Mouse (Mus musculus) heart, embryonic 12.5 days (tissue): ENCODE results near the gene Cc2d1a. TPM values are rescaled to one million over a fixed set of nuclear protein-coding genes. Genes with fewer than 3 reads are reported as not detected.

Experiments
- ATAC-seq: fragments of 200-750 bp; cut with Nextera tagmentation; 2 replicates; pipeline ENCODE4 v1.8.0; 2017; ENCODE audit warnings: moderate TSS enrichment, moderate library complexity; ENCODE audit not compliant: insufficient number of reproducible peaks, low FRiP score
- H3K27ac ChIP-seq: fragments of 300-500 bp; sonication (generic); 2 replicates; pipeline ENCODE4 v1.5.1; 2016; ENCODE audit warnings: mild to moderate bottlenecking, moderate library complexity; ENCODE audit not compliant: poor library complexity, severe bottlenecking
- H3K27me3 ChIP-seq: fragments of 300-500 bp; sonication (generic); replicated peaks from 2 replicates; pipeline ENCODE4 v1.6.1; 2016; ENCODE audit warnings: mild to moderate bottlenecking, moderate library complexity
- H3K36me3 ChIP-seq: fragments of 300-500 bp; sonication (generic); 2 replicates; pipeline ENCODE4 v1.6.1; 2016; ENCODE audit warnings: mild to moderate bottlenecking, moderate library complexity
- H3K4me1 ChIP-seq: fragments of 300-500 bp; sonication (generic); replicated peaks from 2 replicates; pipeline ENCODE4 v1.6.1; 2016; ENCODE audit warnings: mild to moderate bottlenecking
- H3K4me2 ChIP-seq: fragments of 300-500 bp; sonication (generic); 2 replicates; pipeline ENCODE4 v1.6.1; 2016; ENCODE audit warnings: mild to moderate bottlenecking, moderate library complexity
- H3K4me3 ChIP-seq: fragments of 300-500 bp; sonication (generic); 2 replicates; pipeline ENCODE4 v1.5.1; 2016; ENCODE audit warnings: mild to moderate bottlenecking
- H3K9ac ChIP-seq: fragments of 300-500 bp; sonication (generic); 2 replicates; pipeline ENCODE4 v1.6.1; 2016; ENCODE audit warnings: mild to moderate bottlenecking, moderate library complexity
- H3K9me3 ChIP-seq: fragments of 300-500 bp; sonication (generic); replicated peaks from 2 replicates; pipeline ENCODE4 v1.6.1; 2016; ENCODE audit warnings: mild to moderate bottlenecking, moderate library complexity
- WGBS: fragments of 180-500 bp; shearing (Covaris S2); methylation state at CpG from one replicate; pipeline ENCODE4 v1.1.7; 2016; 5-methylcytosine and 5-hydroxymethylcytosine counted together
- polyA plus RNA-seq: library from polyadenylated mRNA; unstranded; fragments of >200 nt; fragmentation: Nextera tagmentation; extraction: Ambion mirVana; gene quantifications from 2 replicates; pipeline ENCODE4 v1.2.1, GENCODE M21; 2016

Cc2d1a gene
- polyA plus RNA-seq, 1 experiment from 2014 or later = 18.1 TPM

DNA sequence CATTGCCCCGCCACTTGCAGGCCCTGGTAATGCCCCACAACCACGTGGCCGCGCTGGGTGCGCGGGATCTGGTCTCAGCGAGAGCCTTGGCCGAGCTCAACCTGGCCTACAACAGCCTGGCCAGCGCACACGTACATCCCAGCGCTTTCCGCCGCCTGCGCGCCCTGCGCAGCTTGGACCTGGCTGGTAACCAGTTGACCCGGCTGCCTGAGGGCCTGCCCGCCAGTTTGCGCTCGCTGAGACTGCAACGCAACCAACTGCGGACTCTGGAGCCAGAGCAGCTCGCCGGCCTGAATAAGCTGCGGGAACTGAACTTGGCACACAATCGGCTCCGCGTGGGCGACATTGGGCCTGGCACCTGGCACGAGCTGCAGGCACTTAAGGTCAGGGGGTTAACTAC, 16.9 kb downstream of the Cc2d1a start:
- Histone ChIP-seq H3K27me3 (peaks cover 25% of the 10 kb centered on the region), H3K27ac (no peak overlapping the region), H3K4me3 (no peak overlapping the region), H3K4me1 (peaks cover 7% of the 10 kb centered on the region; the same call in 1 of the 2 replicates), H3K9me3 (no peaks in the 10 kb centered on the region), H3K36me3 (peaks cover 42% of the 10 kb centered on the region), H3K9ac (no peak overlapping the region), H3K4me2 (no peak overlapping the region)
- no peak for ATAC-seq
- 36% methylated on average over 30 of the region's 30 CpGs for WGBS

DNA sequence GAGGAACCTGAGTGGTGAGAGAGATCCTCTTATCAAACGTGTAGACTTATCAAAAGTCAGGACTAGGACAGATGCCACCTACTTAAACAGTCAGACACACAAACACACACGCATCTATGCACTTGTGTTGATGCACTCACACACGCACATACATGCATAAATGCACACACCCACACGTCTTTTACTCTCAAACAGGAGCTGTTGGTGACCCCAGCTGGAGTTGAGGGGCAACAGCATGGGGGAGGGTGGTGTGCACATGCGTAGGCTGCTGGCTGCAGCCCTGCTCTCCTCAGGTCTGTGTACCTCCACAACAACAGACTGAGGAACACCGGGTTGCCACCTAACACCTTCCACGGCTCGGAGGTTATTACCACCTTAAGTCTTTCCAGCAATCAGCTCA, 19.5 kb downstream of the Cc2d1a start:
- Histone ChIP-seq H3K9ac (no peak overlapping the region), H3K4me2 (no peak overlapping the region), H3K27me3 (peaks cover 33% of the 10 kb centered on the region), H3K4me3 (no peak overlapping the region), H3K36me3 (peaks cover 17% of the 10 kb centered on the region), H3K4me1 (peaks cover 7% of the 10 kb centered on the region; the same call in 1 of the 2 replicates), H3K9me3 (no peaks in the 10 kb centered on the region), H3K27ac (no peak overlapping the region)
- no peak for ATAC-seq
- WGBS = 59% methylated on average over 8 of the region's 8 CpGs

DNA sequence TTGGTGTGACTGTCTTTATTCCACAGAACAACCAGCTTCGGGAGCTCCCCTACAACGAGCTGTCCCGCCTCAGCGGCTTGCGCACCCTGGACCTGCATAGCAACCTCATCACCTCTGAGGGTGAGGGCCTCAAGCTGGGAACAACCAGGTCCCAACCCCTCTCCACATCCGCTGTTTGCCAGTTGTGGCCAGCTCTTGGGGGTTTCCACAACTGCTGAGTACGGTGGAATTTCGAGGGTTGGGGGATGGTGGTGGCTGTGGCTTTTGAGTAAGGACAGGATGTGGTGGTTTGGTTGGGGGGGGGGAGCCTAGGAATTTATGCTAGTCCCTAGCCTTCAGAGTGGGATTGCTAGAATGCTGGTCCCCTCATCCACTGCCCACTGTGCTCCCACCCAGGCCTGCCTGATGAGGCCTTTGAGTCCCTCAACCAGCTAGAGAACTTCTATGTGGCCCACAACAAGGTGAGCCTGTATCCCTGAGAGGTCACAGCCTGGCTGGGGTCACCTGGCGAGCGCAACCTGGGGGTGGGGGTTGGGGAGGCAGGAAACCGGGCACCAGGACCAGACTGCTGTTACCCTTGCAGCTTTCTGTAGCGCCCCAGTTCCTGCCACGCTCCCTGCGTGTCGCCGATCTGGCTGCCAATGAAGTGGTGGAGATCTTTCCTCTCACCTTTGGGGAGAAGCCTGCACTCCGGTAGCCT, 20.4 kb downstream of the Cc2d1a start:
- Histone ChIP-seq H3K27ac (no peak overlapping the region), H3K4me1 (peaks cover 7% of the 10 kb centered on the region; the same call in 1 of the 2 replicates), H3K9me3 (no peaks in the 10 kb centered on the region), H3K27me3 (peaks cover 33% of the 10 kb centered on the region), H3K4me2 (no peak overlapping the region), H3K9ac (no peak overlapping the region), H3K4me3 (no peak overlapping the region), H3K36me3 (peaks cover 8% of the 10 kb centered on the region; the same call in 1 of the 2 replicates)
- ATAC-seq = 0 out of 2 replicates have a peak, but pooled peaks have one; percentile 22
- WGBS = 56% methylated on average over 17 of the region's 17 CpGs

DNA sequence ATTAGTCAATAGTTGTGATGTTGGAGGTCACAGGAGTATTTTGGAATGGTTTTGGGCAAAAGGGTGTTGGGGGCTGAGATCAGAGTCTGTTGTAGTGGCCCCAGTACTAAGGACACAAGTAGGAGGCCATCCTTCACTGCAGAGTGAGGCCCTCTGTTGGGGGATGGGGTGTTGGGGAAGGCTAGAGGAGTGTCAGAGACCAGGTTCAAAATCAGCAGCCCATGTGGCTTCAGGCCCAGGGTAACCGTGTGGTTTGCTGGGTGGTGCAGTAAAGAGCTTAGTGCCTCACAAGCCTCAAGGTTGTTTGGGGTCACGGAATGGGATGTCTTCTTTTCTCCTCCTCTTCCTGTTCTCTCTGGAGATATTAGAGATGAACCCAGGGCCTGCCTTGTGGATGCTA, 21.0 kb downstream of the Cc2d1a start:
- Histone ChIP-seq H3K4me3 (no peak overlapping the region), H3K9ac (no peak overlapping the region), H3K9me3 (no peaks in the 10 kb centered on the region), H3K4me2 (no peak overlapping the region), H3K4me1 (peaks cover 7% of the 10 kb centered on the region; the same call in 1 of the 2 replicates), H3K27me3 (peaks cover 30% of the 10 kb centered on the region), H3K36me3 (0 out of 2 replicates have a peak, but pooled peaks cover 1% of the 10 kb centered on the region), H3K27ac (no peak overlapping the region)
- 59% methylated on average over 2 of the region's 2 CpGs for WGBS
- ATAC-seq = no peak

DNA sequence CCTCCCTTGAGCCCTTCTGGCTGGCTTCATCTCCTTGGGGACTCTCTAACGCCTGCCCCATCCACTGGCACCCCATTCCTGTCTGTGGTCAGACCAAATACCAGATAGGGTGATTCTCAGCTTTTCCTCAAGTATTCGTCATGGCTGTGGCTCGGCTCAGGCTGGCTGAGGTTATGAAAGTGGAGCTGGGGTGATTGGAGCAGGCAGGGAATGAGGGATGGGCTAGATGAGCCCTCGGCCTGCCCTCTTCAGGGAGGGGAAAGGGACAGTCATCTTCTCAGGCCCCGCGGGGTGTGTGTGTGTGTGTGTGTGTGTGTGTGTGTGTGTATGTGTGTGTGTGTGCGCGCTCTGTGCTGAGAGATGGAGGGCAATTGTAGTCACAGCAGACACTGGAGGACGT, 22.1 kb downstream of the Cc2d1a start, which contains the start of gene Podnl1:
Gene Podnl1, plus strand, starts transcription at position 334 of the 400 bp plus-strand sequence.
- Histone ChIP-seq H3K4me3 (no peak within 1 kb of the TSS), H3K4me1 (peaks cover 5% of the 10 kb centered on the region; the same call in 1 of the 2 replicates), H3K4me2 (no peak within 1 kb of the TSS), H3K9me3 (no peaks in the 10 kb centered on the region), H3K27me3 (peaks cover 21% of the 10 kb centered on the region), H3K9ac (no peak within 1 kb of the TSS), H3K27ac (no peak within 1 kb of the TSS), H3K36me3 (no peaks in the 10 kb centered on the region)
- no peak for ATAC-seq
- WGBS = 64% methylated on average over 9 of the region's 9 CpGs

DNA sequence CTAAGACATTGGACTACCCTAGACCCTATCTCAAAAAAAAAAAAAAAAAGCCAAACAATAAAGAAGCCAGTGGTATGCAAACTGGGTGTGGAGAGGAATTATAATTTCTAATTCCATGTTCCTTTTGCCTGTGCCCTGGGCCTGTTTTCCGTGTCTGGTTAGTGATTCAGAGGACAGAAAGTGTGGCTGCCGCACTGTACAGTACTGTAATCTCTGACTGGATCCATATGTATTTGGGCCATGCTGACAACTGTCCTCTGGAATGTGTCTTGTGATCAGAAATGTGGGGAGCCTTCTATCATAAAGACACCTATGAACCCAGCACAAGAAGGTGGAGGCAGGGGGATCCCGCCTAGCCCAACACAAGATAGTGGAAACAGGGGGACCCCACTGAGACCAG, 25.6 kb downstream of the Cc2d1a start:
- Histone ChIP-seq H3K4me1 (no peaks in the 10 kb centered on the region), H3K9ac (no peak overlapping the region), H3K36me3 (no peaks in the 10 kb centered on the region), H3K9me3 (peaks cover 4% of the 10 kb centered on the region; the same call in 1 of the 2 replicates), H3K4me2 (no peak overlapping the region), H3K27ac (no peak overlapping the region), H3K27me3 (0 out of 2 replicates have a peak, but pooled peaks cover 9% of the 10 kb centered on the region), H3K4me3 (no peak overlapping the region)
- WGBS = 68% methylated on average over 3 of the region's 3 CpGs
- no peak for ATAC-seq

DNA sequence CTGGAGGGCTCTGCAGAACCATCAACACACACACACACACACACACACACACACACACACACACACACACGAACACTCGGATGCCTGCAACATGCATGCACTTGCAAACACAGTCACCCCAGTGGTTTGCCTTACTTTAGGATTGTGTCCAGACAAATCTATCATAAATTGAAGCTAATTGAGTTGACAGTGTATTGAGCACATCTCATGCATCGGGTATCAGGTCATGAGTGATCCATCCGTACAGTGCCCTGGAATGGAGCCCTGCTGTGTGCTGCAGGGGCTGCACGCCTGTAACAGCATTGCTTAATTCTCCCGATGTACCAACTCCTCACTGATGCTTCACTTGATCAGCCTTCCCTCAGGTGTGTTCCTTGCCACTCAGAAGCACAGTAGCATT, 32.1 kb downstream of the Cc2d1a start:
- H3K9ac ChIP-seq = no peak overlapping the region
- no peak overlapping the region for H3K27ac ChIP-seq
- H3K4me2 ChIP-seq = no peak overlapping the region
- H3K9me3 ChIP-seq = peaks cover 4% of the 10 kb centered on the region; the same call in 1 of the 2 replicates
- no peak overlapping the region for H3K4me3 ChIP-seq
- no peak for ATAC-seq
- no peaks in the 10 kb centered on the region for H3K36me3 ChIP-seq
- WGBS = 84% methylated on average over 6 of the region's 6 CpGs
- H3K4me1 ChIP-seq = peaks cover 4% of the 10 kb centered on the region; the same call in 1 of the 2 replicates
- H3K27me3 ChIP-seq = no peaks in the 10 kb centered on the region; the same call in 1 of the 2 replicates

DNA sequence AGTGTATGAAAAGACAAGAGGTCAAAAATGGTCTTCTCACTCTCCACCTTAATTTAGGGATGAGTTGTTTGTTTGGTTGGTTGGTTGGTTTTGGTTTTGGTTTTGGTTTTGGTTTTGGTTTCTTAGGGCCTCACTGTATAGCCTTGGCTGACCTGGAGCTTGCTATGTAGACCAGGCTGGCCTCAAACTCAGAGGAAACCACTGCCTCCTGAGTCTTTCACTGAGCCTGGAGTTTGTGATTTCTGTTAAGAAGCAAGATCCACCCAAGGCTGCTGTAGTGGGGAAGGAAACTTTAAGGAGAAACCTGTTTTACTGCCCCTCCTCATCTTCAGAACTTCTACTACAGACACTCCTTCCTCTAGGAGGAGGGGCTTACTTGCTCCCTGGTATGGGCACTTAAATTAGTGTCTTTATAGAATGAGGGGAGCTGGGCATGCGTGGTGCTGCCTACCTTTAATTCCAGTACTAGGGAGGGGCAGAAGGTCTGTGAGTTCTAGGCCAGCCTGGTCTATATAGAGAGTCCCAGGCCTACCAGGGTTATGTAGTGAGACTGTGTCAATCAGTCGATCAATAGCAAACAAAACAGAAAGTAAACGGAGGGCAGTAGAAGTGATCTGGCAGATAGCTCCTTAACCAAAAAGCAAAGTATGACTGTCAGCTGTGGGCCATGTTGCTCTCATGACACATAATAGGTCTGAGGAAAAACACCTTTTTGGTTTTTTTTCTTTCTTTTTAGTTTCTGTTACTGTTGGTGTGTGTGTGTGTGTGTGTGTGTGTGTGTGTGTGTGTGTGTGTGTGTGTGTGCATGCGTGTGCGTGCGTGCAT, 41.3 kb downstream of the Cc2d1a start:
- no peak overlapping the region for H3K4me2 ChIP-seq
- no peak overlapping the region for H3K27ac ChIP-seq
- peaks cover 22% of the 10 kb centered on the region for H3K4me1 ChIP-seq
- no peak overlapping the region for H3K9ac ChIP-seq
- WGBS = 96% methylated on average over 6 of the region's 6 CpGs
- no peaks in the 10 kb centered on the region for H3K27me3 ChIP-seq
- no peak for ATAC-seq
- no peak overlapping the region for H3K4me3 ChIP-seq
- H3K36me3 ChIP-seq = peaks cover 15% of the 10 kb centered on the region
- peaks cover 3% of the 10 kb centered on the region; the same call in 1 of the 2 replicates for H3K9me3 ChIP-seq

DNA sequence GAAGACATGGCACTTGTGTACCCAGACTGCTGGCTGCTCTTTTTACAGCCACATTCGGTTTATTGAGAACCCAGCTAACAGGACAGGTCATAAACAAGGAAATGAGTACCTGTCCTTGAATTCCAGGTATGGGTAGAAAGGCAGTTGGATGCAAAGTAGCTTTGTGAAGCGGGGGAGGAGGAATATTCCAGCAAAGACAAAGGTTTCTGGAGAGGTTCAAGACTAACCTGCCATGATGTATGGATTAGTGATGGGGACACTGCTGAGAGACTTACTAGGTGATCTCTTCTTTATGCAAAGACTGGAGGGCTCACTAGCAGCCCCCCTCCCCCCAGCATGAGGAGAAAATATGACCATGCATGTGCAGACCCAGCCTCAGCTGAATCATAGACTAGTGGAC, 42.1 kb downstream of the Cc2d1a start:
- Histone ChIP-seq H3K4me3 (no peak overlapping the region), H3K9ac (no peak overlapping the region), H3K36me3 (peaks cover 23% of the 10 kb centered on the region), H3K9me3 (peaks cover 3% of the 10 kb centered on the region; the same call in 1 of the 2 replicates), H3K4me1 (peaks cover 22% of the 10 kb centered on the region), H3K27me3 (no peaks in the 10 kb centered on the region), H3K4me2 (no peak overlapping the region), H3K27ac (no peak overlapping the region)
- 85% methylated on average over 2 of the region's 2 CpGs for WGBS
- no peak for ATAC-seq

DNA sequence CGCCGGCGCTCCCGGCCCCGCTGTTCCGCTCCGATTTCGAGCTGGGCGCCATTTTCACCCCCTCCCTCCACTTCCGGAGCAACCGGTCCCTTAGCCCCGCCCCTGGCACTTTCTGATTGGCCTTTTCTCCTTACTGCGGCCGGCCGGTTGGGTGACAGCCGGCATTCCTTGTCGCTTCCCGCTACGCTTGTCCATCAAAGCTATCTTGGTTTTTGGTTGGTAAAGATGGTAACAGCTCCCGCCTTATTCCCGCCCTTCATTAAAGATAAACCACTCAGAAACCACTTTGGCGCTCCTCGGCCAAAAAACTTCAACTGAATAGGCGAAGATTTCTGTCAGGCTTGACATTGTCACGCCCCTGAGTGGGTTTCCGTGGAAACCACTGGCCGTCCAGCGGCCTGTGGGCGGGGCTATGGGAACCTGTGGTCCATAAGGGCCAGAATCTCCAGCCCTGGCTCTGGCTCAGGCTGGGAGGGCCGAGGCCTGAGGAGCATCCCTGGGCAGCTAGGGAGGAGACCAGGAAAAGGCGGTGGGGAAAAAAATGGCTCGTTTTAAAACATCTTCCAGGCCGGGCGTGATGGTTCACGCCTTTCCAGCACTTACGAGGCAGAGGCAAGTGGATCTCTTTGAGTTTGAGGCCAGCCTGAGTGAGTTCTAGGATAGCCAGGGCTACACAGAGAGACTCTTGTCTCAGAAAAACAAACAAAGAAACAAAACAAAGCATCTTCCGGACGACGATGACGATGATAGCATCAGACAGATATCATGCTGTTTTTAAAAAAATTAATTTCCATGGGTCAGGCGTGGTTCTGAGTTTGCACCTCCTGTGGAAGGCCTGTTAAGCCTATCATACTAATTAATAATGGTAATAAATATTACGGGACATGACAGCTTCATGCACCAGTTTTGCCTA, 42.8 kb downstream of the Cc2d1a start, which contains the start of gene Dcaf15:
Gene Dcaf15, minus strand, starts transcription at position 72 of the 913 bp plus-strand sequence.
- Histone ChIP-seq H3K27ac (peak within 1 kb of the TSS; percentile 79), H3K4me2 (peak within 1 kb of the TSS; percentile 82), H3K9ac (peak within 1 kb of the TSS; percentile 82), H3K27me3 (no peaks in the 10 kb centered on the region), H3K4me1 (peaks cover 22% of the 10 kb centered on the region), H3K4me3 (peak within 1 kb of the TSS; percentile 73), H3K36me3 (peaks cover 28% of the 10 kb centered on the region), H3K9me3 (peaks cover 3% of the 10 kb centered on the region; the same call in 1 of the 2 replicates)
- ATAC-seq = peak; percentile 96
- 9% methylated on average over 42 of the region's 42 CpGs for WGBS
